Mouse (Mus musculus): ENCODE data around the gene 3110082I17Rik.
"Not testable (repeated sequence)": the region's sequence is repeated elsewhere in the genome, so short reads cannot be mapped to it uniquely, and the experiment has no call there.

The 3110082I17Rik gene

DNA sequence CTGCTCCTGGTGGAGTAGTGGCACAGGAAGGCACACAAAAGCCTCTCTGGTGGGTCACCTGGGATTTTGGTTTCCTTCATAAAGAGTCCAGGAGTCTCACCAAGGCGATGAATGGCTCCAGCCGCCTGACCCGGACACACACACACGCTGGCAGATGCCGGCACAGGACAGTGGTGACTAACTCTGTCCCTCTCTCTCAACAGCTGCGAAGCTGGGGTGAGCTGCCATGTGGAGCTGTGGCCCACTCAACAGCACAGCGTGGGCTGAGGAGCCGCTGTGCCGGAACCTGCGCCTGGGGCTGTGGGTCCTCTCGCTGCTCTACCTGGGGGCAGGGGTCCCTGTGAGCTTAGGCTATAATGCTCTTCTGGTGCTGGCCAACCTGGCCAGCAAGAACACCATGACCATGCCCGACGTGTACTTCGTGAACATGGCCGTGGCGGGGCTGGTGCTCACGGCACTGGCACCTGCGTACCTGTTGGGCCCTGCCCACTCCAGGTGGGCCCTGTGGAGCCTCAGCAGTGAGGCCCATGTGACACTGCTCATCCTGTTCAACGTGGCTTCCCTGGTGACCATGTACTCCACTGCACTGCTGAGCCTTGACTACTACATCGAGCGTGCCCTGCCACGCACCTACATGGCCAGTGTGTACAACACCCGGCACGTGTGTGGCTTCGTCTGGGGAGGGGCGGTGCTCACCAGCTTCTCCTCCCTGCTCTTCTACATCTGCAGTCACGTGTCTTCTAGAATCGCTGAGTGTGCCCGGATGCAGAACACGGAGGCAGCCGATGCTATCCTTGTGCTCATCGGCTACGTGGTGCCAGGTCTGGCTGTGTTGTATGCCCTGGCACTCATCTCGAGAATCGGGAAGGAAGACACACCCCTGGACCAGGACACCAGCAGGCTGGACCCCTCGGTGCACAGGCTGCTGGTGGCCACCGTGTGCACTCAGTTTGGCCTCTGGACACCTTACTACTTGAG is 67.8 kb downstream of the 3110082I17Rik start:
- DNase-seq = no peak

DNA sequence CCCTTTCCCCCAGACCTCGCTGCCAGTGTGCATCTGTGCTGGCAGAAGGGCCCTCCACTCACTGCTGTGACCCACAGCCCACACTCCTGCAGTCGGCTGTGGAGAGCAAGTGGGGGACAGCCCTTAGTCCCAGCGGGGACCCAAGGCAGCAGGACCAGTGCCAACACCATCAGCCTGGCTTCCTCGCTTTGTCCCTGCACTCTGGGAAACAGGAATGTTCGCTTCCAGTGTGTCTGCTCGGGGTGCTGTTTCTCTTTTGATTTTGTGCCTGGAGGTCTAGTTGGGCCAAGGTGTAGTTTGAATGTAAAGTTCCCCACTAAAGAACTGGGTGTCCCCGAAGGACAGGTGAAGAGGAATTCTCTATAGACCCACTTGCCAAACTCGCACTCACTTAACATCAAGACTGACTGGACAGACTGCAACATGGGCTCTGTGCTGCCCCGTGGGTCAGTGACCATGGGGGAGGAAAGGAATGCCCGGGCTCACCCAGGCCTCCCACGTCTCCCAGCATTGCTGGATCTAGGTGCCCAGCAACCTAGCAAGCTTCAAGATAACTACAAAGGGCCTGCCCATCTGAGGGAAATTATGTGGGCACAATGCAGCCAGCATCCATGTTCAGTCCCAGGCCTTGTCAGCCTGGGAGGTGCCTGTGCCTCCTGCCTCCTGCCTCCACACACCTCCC is 68.9 kb downstream of the 3110082I17Rik start:
- DNase-seq = no peak

DNA sequence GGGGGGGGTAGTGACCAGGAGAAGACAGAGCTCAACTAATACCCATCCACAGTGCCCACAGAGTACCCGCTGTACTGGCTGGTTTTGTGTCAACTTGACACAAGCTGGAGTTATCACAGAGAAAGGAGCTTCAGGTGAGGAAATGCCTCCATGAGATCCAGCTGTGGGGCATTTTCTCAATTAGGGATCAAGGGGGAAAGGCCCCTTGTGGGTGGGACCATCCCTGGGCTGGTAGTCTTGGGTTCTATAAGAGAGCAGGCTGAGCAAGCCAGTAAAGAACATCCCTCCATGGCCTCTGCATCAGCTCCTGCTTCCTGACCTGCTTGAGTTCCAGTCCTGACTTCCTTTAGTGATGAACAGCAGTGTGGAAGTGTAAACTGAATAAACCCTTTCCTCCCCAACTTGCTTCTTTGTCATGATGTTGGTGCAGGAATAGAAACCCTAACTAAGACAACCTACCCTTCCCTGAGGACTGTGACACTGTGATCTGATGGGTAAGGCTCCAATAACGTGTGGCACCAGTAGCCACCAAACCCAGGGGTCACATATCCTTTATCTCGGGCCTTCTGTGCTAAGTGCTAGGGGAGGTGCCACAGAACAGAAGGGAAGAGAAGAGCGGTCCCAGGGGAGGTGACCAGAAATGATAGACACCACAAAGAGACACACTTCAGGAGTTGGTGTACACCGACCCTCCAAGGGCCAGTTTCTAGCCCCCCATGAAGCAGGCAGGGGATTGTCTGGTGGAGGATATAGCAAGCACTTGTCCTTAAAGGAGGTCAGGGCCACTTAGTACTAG is 69.8 kb downstream of the 3110082I17Rik start:
- DNase-seq = not testable (repeated sequence)

DNA sequence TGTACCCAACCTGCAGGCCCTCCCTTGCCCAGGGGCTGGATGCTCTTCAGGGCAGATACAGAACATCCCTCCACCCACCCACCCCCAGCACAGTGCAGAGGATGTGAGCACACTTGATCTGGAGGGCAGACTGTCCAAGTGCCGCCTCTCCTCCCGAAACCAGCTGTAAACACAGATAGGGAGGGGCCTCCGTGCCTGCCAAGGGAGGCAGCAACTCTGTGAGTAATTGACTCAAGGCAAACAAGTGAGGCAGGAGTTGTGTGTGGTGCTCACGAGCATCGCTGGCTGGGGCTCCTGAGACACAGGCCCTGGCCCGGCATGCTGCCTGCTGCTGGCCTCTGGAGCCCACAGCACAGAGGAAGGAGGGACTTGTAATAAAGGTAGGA is 70.7 kb downstream of the 3110082I17Rik start:
- DNase-seq = no peak

DNA sequence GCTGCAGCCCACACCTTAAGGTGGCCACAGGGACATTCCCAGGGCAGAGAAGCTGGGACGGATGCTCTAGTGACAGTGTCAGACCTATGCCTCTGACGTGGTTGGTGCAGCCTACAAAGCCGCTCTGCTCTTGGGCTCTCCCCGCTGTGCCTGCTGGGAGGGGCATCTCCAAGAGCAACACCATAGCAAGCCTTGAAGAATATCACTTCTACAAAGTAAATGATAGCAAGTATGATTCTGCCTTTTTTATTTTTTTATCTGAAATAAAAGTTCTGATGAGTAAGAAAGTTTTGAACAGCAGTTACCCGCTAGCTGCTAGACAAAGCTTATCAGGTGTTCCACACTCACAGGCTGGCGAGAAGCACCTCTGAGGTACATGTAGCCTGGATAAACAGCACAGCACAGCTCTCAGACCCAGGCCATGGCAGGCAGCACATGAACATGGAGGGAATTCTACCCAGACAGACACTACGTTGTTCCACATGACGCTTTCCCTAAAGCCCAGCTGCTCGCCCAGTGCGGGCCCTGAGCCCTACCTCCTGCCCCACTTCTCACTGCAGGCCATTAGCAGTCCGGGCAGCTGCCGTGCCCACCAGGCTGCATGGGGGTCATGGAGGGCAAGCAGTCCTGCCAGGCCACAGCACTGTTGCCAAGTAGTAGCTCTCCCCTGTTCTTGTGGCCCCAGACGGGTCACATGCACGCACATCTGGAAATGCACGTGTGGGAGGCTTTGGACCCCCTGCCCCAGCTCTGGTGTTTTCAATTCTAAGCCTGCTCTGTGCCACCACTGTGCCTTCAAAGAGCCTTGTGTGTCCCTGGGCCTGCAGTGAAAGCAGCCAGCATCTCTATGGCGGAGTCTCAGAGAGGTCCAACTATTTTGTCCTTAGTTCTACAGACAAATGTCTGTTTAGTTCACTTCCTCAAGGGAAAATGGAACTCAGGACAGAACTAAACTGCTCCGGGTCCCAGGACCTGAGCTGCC is 71.3 kb downstream of the 3110082I17Rik start:
- DNase-seq = no peak

DNA sequence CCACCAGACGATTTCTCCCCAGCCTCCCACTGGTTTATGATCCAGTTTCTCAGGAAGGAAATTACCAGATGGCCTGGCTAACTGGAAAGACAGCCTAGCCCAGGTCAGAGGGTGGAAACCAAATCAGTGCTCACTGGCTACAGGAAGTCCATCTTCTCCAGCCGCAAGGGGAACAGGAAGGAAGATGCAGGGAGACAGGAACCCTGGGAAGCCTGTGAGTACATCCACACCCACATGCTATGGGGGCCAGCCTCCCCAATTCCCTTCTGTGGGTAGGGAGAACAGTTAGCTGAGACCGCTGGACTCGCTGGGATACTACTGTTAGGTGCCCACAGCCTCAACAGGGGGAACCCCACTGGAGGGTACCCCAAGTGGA is 72.1 kb downstream of the 3110082I17Rik start:
- no peak for DNase-seq

DNA sequence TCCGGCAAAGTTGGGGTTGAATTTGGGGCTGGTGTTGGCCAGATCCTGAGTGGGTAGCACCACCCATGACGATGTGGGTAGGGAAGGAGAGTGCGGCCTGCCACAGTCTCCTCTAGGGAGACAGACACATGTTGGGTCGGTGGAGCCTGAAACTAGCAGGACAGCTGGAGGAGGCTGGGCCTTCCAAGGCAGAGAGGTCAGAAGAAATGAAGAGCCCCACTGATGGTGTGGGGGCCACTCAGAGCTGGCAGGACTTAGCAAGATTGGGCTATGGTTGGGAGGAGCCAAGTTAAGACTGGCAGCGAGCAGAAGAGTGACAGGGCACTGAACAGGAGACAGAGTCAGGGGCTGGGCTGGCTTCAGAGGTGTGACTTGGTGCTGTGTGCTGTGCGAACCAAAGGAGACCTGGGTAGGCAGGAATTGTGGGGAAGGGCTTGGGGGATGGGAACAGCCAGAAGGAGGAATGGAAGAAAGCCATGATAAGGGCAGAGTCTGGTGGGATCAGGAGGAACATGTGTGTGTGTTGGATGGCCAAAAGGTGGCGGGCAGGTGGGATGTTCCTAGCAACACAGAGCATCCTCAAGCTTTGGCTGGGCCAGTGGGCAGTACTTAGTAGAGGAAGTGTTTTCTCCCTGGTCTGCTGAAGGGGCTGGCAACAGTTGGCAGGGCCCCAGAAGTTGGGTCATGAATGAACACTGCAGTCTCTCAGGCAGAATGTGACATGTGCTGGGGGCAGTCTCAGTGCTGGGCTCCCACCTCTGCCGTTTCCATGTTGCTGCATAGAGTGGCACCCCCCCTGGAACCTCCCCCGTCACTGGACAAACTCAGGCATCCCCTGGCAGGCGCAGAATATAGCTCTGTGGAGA is 72.8 kb downstream of the 3110082I17Rik start:
- DNase-seq = no peak

DNA sequence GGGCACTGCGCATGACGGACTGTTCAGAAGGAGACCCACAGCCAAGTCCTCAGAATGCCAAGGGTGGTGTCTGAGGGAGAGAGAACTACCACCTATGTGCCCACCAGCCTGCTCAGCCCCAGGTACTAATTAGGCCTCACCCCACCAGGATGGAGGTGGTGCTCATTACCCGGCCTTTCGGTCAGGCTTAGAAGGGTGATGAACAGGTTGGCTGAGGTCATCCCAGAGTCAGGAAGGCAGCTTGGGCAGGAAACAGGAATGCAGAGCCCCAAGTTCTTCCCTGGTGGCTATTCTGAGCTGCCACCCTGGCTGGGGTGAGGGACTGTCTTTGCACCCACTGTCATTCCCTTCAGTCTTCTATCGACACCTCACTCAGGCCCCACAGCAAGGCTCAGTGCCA is 74.3 kb downstream of the 3110082I17Rik start:
- no peak for DNase-seq

DNA sequence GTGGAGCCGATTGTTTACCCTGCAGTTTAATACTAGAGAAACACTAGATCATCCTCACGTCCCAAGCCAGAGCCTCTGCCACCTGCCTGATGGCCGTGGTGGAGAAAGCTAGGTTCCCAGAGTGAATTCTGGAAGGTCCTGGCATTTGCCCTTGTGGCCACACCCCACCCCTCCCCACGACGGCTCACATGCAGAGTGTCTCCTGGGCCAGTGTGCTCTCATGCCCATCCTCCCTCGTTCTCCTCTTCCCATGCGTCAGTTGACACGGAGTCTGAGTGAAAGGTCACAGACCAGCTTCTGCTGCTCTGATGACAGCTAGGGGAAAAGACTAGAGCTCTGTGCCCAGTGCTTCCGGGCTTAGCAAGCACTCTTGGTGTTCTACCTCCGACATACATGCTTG is 75.8 kb downstream of the 3110082I17Rik start:
- no peak for DNase-seq

DNA sequence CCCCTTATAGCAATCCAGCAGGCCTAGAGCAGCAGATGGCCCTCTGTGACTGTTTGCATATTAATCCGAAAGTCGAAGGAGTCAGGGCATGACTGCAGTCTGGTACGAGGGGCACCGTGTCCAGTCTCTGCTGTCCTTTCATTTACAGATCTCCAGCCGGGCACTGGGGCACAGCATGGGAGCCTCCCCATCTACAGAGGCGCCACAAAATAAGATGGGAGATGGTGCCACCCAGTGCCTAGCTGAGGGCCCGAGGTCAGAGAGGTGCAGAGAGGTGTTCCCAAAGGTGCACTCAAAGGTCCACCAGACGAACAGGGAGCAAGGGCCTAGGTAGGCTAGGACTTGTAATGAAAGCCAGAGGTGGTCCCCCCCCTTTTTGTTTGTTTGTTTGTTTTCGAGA is 77.1 kb downstream of the 3110082I17Rik start:
- DNase-seq = no peak

DNA sequence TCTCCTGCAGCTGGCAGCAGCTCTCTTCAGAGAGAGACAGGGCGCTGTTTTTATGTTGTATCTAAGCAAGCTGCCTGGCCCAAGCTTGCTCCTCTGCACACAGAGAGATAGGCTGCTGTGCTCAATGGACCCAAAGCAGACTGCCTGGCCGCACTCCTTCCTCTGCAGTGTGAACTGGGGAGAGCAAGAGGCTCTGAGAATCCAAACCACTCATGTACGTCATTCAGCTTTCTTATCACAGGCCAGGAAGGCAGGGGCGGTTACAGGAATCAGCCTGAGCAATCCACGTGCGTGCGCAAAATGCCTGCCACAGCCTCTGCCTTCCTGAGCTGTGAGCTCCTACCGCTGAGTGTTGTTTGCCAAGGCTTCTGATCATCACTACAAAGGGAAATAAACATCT is 77.6 kb downstream of the 3110082I17Rik start:
- peak in 1 of 2 experiments; percentile 35 for DNase-seq

DNA sequence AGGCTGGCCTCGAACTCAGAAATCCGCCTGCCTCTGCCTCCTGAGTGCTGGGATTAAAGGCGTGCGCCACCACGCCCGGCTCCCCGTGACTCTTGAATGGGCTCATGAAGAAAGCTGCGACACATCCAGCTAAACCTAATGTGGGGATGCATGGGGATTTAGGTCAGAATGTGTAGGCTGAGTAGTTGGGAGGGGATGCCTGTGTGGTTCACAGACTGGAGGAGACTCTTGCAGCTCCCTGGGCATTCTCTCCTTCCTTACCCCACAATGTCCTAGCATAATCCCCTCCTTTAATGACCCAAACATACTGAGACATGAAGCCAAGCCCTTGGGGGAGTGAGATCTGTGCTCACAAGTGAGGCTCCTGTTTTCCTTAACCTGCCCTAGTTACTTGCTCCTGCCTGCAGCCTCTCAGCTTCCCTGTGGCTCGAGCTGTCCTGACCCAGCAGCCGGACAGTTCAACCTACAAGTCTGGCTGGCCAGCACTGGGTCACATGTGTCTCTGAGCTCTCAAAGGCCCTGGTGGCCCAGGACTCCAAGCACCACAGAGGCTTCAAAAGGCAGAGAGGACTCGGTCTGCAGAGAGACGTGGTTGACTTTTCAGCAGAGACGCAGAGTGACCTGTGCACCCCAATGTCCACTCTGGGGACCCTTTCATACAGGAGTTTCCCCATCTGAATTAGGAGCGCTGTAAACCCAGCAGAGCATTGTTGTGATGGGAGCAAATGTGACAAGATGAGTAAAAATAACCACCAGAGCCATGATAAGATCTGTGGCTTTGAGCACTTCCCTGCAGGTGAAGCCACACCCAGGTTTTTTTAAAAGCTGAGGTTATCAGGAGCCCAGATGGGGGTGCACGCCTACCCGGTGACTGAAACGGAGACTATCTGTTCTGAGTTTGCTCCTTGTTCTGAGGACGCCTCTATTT is 78.5 kb downstream of the 3110082I17Rik start:
- DNase-seq = peak; percentile 47 to 56

DNA sequence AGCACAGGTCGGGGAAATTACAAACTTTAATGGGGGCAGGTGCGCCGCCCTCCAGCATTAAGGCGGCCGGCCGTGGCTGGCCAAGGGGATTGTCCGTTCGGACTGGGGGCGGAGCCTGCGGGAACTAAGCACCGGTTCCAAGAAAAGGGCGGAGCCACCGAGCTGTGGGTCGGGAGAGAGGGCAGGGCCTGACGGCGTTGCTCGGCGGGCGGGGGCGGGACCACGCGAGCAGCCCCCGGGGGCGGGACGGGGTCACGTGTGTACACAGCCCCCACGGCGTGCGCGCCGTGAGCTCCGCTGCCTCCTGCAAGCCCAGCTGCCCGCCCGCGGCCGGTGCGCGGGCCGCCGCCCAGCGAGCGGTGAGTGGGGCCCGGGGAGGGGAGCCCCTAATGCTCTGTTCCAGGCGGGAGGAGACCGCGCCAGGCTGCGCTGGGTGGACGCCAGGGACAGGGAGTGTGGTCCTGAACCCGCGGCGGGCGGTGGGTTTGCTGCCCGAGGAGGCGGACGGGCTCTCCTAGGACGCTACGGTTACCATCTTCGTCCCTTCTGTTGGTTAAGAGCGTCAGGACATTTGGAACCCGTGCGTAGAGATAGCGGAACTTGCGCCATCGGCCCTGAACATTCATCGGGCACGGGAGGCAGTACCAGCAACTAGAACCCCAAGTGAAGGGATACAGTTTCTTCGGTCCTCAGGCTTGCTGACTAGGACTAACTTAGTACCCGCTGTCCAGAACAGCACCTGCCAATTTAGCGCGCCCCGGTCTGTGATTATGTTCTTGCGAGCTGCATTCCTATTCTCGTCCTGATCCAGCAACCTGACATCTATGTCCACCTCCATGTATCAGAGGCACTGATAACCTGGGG is 79.7 kb downstream of the 3110082I17Rik start:
- peak; percentile 86 to 87 for DNase-seq

DNA sequence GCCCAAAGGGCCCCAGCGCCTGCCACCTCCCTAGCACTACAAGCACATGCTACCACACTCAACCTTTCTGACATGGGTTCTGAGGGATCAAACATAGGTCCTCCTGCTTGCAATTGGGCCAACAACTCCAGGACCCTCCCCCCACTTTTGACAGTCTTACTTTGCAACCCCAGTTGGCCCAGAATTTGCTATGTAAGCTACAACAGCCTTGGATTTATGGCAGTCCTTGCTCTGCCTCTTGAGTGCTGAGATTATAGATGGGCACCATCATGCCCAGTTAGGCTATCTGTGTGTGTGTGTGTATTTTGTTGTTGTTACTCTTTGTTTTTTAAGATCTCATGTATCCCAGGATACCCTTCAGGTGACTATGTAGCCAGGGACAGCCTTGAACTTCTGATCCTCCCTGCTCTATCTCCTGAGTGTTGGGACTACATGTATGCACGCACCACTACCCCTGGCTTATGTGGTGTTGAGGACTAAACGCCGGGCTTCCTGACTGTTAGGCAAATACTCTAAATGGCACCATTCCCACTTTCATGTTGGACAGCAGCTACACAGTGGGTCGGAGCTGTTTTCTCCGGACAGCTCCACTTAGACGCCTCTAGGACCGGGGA is 80.4 kb downstream of the 3110082I17Rik start:
- no peak for DNase-seq

DNA sequence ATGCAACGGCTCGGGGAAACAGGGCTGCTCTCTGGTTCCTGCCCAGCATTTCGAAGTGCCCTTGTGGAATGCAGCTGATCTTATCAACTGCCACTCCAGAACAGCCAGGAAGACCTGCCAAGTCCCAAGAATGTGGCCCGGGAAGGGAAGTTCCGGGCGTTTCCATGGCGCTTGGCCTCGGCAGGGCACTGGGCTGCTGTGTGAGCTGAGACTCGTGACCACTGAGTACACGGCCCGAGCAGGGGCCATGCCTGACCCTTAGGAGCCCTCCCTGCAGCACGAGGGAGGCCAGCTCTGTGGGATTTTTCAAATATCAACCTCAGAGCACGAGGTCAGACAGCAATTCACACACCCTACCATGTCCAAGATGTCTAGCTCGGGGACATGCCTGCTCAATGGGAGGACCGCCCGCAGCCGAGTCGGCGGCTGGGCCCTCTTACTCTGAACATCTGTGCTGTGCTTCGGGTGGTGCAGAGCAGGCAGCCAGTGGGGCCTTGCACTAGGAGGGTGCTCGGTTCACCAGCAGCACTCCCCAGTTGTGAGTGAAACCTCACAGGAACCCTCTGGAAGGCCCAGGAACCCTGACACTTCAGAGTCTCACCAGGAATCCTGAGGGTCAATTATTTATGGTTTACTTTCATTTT is 81.2 kb downstream of the 3110082I17Rik start:
- peak in 1 of 2 experiments; percentile 33 for DNase-seq

DNA sequence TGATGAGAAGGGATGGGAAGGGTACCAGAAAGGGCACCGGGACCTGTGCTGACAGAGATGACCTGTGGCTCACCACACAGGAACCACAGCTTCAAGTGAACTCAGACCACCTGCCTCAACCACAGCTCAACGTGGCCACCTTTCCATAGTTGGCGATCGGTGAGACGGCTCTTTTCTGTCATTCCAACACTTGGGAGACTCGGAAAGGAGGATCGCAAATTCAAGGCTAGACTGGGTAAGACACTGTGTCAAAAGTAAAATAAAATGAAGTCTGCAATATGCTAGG is 82.1 kb downstream of the 3110082I17Rik start:
- DNase-seq = no peak

DNA sequence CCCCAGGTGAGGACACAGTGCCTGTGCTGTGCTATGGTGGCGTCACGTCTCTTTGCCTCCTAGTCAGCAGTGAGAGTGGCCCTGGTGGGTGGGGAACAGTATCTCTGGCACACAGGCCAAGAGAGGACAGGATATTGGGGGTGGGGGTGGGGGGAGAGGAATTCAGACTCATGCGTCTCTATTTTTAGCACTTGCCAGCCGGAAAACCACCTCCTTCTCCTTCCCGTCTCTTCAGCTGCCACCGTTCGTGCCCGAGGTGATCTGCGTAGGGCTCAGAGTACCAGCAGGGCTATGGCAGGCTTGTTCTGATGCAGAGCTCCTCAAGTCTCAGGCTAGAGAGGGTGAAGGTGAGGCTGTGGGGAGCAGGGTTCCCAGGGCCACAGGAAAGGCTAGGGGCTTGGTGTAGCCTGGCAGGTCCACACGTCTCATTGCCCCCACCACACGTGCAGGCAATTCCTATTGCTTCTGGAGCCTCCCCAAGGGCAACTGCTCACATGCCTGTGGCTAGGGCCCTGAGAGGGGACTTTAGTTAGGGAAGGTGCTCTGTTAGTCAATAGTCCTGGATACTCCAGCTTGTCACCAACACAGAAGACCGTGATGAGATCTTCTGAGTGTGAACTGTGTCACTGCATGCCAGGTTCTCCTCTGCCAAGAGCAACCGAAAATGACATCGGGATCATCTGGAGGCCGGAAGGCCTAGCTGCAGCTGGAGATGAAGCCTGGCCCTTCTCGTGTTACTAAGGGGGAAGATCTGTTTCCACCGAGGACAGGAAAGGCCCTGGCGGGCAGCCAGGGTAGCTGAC is 82.7 kb downstream of the 3110082I17Rik start, which contains the start of gene Gpr146:
Gene Gpr146 (plus strand): TSS at position 230 of the 803 bp plus-strand sequence.
- DNase-seq = peak; percentile 50 to 61
